Mouse (Mus musculus) CH12.LX (cell line): Measurements from ENCODE around the gene Map3k20. TPM values are rescaled to one million over a fixed set of nuclear protein-coding genes. Genes with fewer than 3 reads are reported as not detected.

ENCODE experiments used
- DNase-seq: peaks from one replicate; pipeline ENCODE4 v3.0.0-alpha.2; 2013; ENCODE audit errors: extremely low read depth
- H3K27ac ChIP-seq: 2 replicates; pipeline ENCODE4 v1.5.1; 2012; ENCODE audit warnings: low read depth, mild to moderate bottlenecking, control low read depth, moderate library complexity; ENCODE audit not compliant: insufficient read depth
- H3K27me3 ChIP-seq: replicated peaks from 2 replicates; pipeline ENCODE3; 2012; ENCODE audit warnings: inconsistent platforms
- H3K36me3 ChIP-seq, 2 experiments: replicated peaks in 1 of 2; 2 replicates each; pipeline versions ENCODE3 to v1.6.1; 2012; ENCODE audit warnings: inconsistent platforms in 1 of 2, low read length in 1 of 2, mild to moderate bottlenecking in 1 of 2, mixed read lengths in 1 of 2, moderate library complexity in 1 of 2; ENCODE audit not compliant: control insufficient read depth in 1 of 2, insufficient read depth in 1 of 2
- H3K4me1 ChIP-seq, 2 experiments: 2 replicates each; pipeline ENCODE4 v1.6.1; 2012; ENCODE audit warnings: inconsistent platforms in 1 of 2, moderate library complexity in 1 of 2; ENCODE audit not compliant: insufficient read depth in 2 of 2, control insufficient read depth in 1 of 2
- H3K4me2 ChIP-seq: 2 replicates; pipeline ENCODE4 v1.6.1; 2012; ENCODE audit warnings: low read depth, mild to moderate bottlenecking, control low read depth; ENCODE audit not compliant: poor library complexity, insufficient read depth, severe bottlenecking
- H3K4me3 ChIP-seq, 3 experiments: fragments of 150-350 bp in 1 of 3; sonication (generic) in 1 of 3; replicated peaks in 1 of 3; 2 replicates each; pipeline versions ENCODE3 to v1.5.1; 2011 to 2012; ENCODE audit warnings: low read depth in 2 of 3, low read length in 2 of 3, mild to moderate bottlenecking in 2 of 3, moderate library complexity in 2 of 3, control low read depth in 1 of 3, improper control_type of control experiment in 1 of 3, inconsistent platforms in 1 of 3, mixed read lengths in 1 of 3; ENCODE audit not compliant: poor library complexity in 1 of 3
- H3K79me2 ChIP-seq: replicated peaks from 2 replicates; pipeline ENCODE4 v1.6.1; 2012; ENCODE audit warnings: mild to moderate bottlenecking, moderate library complexity; ENCODE audit not compliant: control insufficient read depth, poor library complexity, insufficient read depth, severe bottlenecking; ENCODE audit errors: extremely low read depth
- H3K9ac ChIP-seq: 2 replicates; pipeline ENCODE4 v1.6.1; 2012; ENCODE audit warnings: low read depth, mild to moderate bottlenecking, control low read depth, moderate library complexity; ENCODE audit not compliant: insufficient read depth
- H3K9me3 ChIP-seq: replicated peaks from 2 replicates; pipeline ENCODE3; 2012; ENCODE audit warnings: low read length, inconsistent platforms, mixed read lengths
- CHD1 ChIP-seq: IDR thresholded peaks from 2 replicates; pipeline ENCODE4 v1.6.1; 2012; ENCODE audit warnings: low read depth, low read length, improper control_type of control experiment, inconsistent platforms
- CTCF ChIP-seq, 2 experiments: IDR thresholded peaks in 1 of 2; conservative IDR thresholded peaks in 1 of 2; 2 replicates each; pipeline ENCODE4 v1.5.1; 2011 to 2012; ENCODE audit warnings: low read depth in 2 of 2, low read length in 2 of 2, improper control_type of control experiment in 1 of 2, inconsistent platforms in 1 of 2, mild to moderate bottlenecking in 1 of 2, moderate library complexity in 1 of 2
- ELF1 ChIP-seq: IDR thresholded peaks from 2 replicates; pipeline ENCODE4 v1.6.1; 2014; ENCODE audit warnings: low read depth, mild to moderate bottlenecking, inconsistent platforms, low read length, improper control_type of control experiment
- EP300 ChIP-seq: IDR thresholded peaks from 2 replicates; pipeline ENCODE4 v1.6.1; 2011; ENCODE audit warnings: low read length, improper control_type of control experiment
- ETS1 ChIP-seq: conservative IDR thresholded peaks from 2 replicates; pipeline ENCODE4 v1.6.1; 2012; ENCODE audit warnings: low read depth, mild to moderate bottlenecking, inconsistent platforms, low read length, improper control_type of control experiment, moderate library complexity
- IRF4 ChIP-seq: IDR thresholded peaks from 2 replicates; pipeline ENCODE4 v1.6.1; 2014; ENCODE audit warnings: low read depth, mild to moderate bottlenecking, inconsistent platforms, low read length, improper control_type of control experiment
- JUN ChIP-seq: IDR thresholded peaks from 2 replicates; pipeline ENCODE4 v1.6.1; 2011; ENCODE audit warnings: low read depth, mild to moderate bottlenecking, low read length, improper control_type of control experiment, moderate library complexity; ENCODE audit not compliant: insufficient read depth
- MAZ ChIP-seq: IDR thresholded peaks from 2 replicates; pipeline ENCODE4 v1.6.1; 2012; ENCODE audit warnings: low read depth, mild to moderate bottlenecking, inconsistent platforms, low read length, improper control_type of control experiment, moderate library complexity
- NRF1 ChIP-seq: IDR thresholded peaks from 2 replicates; pipeline ENCODE4 v1.6.1; 2014; ENCODE audit warnings: low read depth, mild to moderate bottlenecking, inconsistent platforms, low read length, improper control_type of control experiment, moderate library complexity
- PAX5 ChIP-seq: IDR thresholded peaks from 2 replicates; pipeline ENCODE4 v1.6.1; 2012; ENCODE audit warnings: low read length, inconsistent platforms, mixed read lengths
- RAD21 ChIP-seq: IDR thresholded peaks from 2 replicates; pipeline ENCODE4 v1.6.1; 2011; ENCODE audit warnings: low read depth, mild to moderate bottlenecking, low read length, improper control_type of control experiment, moderate library complexity
- RCOR1 ChIP-seq: conservative IDR thresholded peaks from 2 replicates; pipeline ENCODE4 v1.6.1; 2012; ENCODE audit warnings: low read depth, mild to moderate bottlenecking, inconsistent platforms, low read length, improper control_type of control experiment
- SIN3A ChIP-seq: IDR thresholded peaks from 2 replicates; pipeline ENCODE4 v1.6.1; 2012; ENCODE audit warnings: low read length, improper control_type of control experiment, inconsistent platforms
- UBTF ChIP-seq: IDR thresholded peaks from 2 replicates; pipeline ENCODE4 v1.6.1; 2012; ENCODE audit warnings: low read depth, mild to moderate bottlenecking, inconsistent platforms, low read length, improper control_type of control experiment, moderate library complexity
- USF2 ChIP-seq: conservative IDR thresholded peaks from 2 replicates; pipeline ENCODE4 v1.6.1; 2011; ENCODE audit warnings: low read depth, low read length, improper control_type of control experiment
- ZC3H11A ChIP-seq: IDR thresholded peaks from 2 replicates; pipeline ENCODE4 v1.6.1; 2012; ENCODE audit warnings: low read depth, mild to moderate bottlenecking, inconsistent platforms, low read length, improper control_type of control experiment
- ZMIZ1 ChIP-seq: IDR thresholded peaks from 2 replicates; pipeline ENCODE4 v1.6.1; 2012; ENCODE audit warnings: low read depth, mild to moderate bottlenecking, inconsistent platforms, low read length, improper control_type of control experiment
- dilution Hi-C: fragments of 300-500 bp; cut with MboI; formaldehyde crosslinking; loops from 2 replicates; pipeline ENCODE4 v1.14.3; 2020; ENCODE audit warnings: low sequenced_read_pairs; ENCODE audit not compliant: extremely low pct_unique_long_range_greater_than_20kb, extremely low pct_ligation_motif_present
- in situ Hi-C: fragments of 300-500 bp; cut with MboI; formaldehyde crosslinking; loops from 3 replicates; pipeline ENCODE4 v1.14.3; 2019; ENCODE audit warnings: low sequenced_read_pairs, low pct_ligation_motif_present, low pct_unique_long_range_greater_than_20kb, mixed read lengths
- polyA plus RNA-seq: library from polyadenylated mRNA; unstranded; fragments of >175 nt; gene quantifications from 2 replicates; pipeline ENCODE4 v1.2.1, GENCODE M21; 2012; ENCODE audit warnings: low read depth; ENCODE audit not compliant: insufficient read length
- total RNA-seq, 2 experiments: library from RNA; depleted of rRNA; stranded (reverse); fragments of 300-350 nt in 1 of 2; fragments of >200 nt in 1 of 2; gene quantifications; 2 replicates each; pipeline ENCODE4 v1.2.3; 2012 to 2014

Map3k20 gene
- total and polyA plus RNA-seq, 3 experiments, result 4.1 to 6.6 (median 6.1) TPM

GRCm38 (mm10) chr2:72412266-72412665 is 126.8 kb downstream of the Map3k20 start:
- Histone ChIP-seq H3K4me3 (no peak overlapping the region), H3K9me3 (no peaks in the 10 kb centered on the region), H3K4me2 (no peak overlapping the region), H3K27ac (no peak overlapping the region), H3K27me3 (no peaks in the 10 kb centered on the region), H3K36me3 (peaks cover 0 to 13% of the 10 kb centered on the region in 2 experiments), H3K4me1 (peaks cover 0 to 4% of the 10 kb centered on the region in 2 experiments; a peak in 1 of 4 replicates), H3K9ac (no peak overlapping the region), H3K79me2 (no peaks in the 10 kb centered on the region)
- dilution Hi-C loops, result no loop called here
- in situ Hi-C loops, result no loop called here
- no peak for DNase-seq
- TF ChIP-seq RAD21, result no peak
- TF ChIP-seq USF2, result no peak
- no peak for TF ChIP-seq IRF4
- TF ChIP-seq SIN3A, result no peak
- TF ChIP-seq ZC3H11A, result no peak
- TF ChIP-seq UBTF, result no peak
- no peak for TF ChIP-seq NRF1
- TF ChIP-seq ETS1, result no peak
- no peak for TF ChIP-seq PAX5
- TF ChIP-seq MAZ, result no peak
- TF ChIP-seq ZMIZ1, result no peak
- no peak for TF ChIP-seq ELF1
- TF ChIP-seq EP300, result no peak
- TF ChIP-seq JUN, result no peak
- no peak for TF ChIP-seq CHD1

GRCm38 (mm10) chr2:72415416-72415815 is 130.0 kb downstream of the Map3k20 start:
- H3K79me2 ChIP-seq, result no peaks in the 10 kb centered on the region
- no peaks in the 10 kb centered on the region for H3K27me3 ChIP-seq
- H3K4me2 ChIP-seq, result no peak overlapping the region
- TF ChIP-seq RCOR1, result no peak
- peak; percentile 44 to 49 for TF ChIP-seq CTCF (conservative IDR thresholded peaks at IDR 0.05 in 1 of 2, IDR thresholded peaks at IDR 0.05 in 1 of 2; ENCODE audit: low read depth in 2 of 2, low read length in 2 of 2)
- TF ChIP-seq, all 38 proteins: peak for 1
- H3K9ac ChIP-seq, result no peak overlapping the region
- peaks cover 0 to 4% of the 10 kb centered on the region in 2 experiments; a peak in 1 of 4 replicates for H3K4me1 ChIP-seq
- in situ Hi-C loops, result no loop called here
- no peak overlapping the region for H3K27ac ChIP-seq
- H3K4me3 ChIP-seq, result no peak overlapping the region
- peak; percentile 9 for DNase-seq
- peaks cover 0 to 16% of the 10 kb centered on the region in 2 experiments for H3K36me3 ChIP-seq
- no peaks in the 10 kb centered on the region for H3K9me3 ChIP-seq
- dilution Hi-C loops, result no loop called here
